Mouse (Mus musculus): Measurements from ENCODE around the gene Gm17490. TPM values are rescaled to one million over a fixed set of nuclear protein-coding genes. Genes with fewer than 3 reads are reported as not detected.

The Gm17490 gene
- polyA plus RNA-seq, 1 experiment from 2014 or later, result not detected

- no peak overlapping the region for H3K4me2 ChIP-seq
- H3K9me3 ChIP-seq (replicated peaks; ENCODE audit: control insufficient read depth, low read length), result no peaks in the 10 kb centered on the region
- H3K4me3 ChIP-seq (ENCODE audit: low read depth, low read length), result no peak overlapping the region
- no peak for ATAC-seq (replicated peaks; ENCODE audit: insufficient number of reproducible peaks, low FRiP score, low TSS enrichment)
- H3K9ac ChIP-seq (ENCODE audit: low read depth, low read length), result no peak overlapping the region
- no peaks in the 10 kb centered on the region for H3K36me3 ChIP-seq (ENCODE audit: control insufficient read depth, insufficient read depth, low read length)
- H3K4me1 ChIP-seq (ENCODE audit: control insufficient read depth, insufficient read depth, low read length), result no peaks in the 10 kb centered on the region
- 84% methylated on average over 2 of the region's 2 CpGs for WGBS (ENCODE audit: insufficient replicate concordance)
- no peaks in the 10 kb centered on the region for H3K27me3 ChIP-seq (ENCODE audit: control insufficient read depth, insufficient read depth, low read length)
- no peak overlapping the region for H3K27ac ChIP-seq (ENCODE audit: low read depth, low read length)
These were observed 31.5 kb upstream of the Gm17490 start for GRCm38 (mm10) chr2:11657581-11657980.

- no peak for ATAC-seq (replicated peaks; ENCODE audit: insufficient number of reproducible peaks, low FRiP score, low TSS enrichment)
- no peaks in the 10 kb centered on the region for H3K9me3 ChIP-seq (replicated peaks; ENCODE audit: control insufficient read depth, low read length)
- no peaks in the 10 kb centered on the region for H3K4me1 ChIP-seq (ENCODE audit: control insufficient read depth, insufficient read depth, low read length)
- H3K36me3 ChIP-seq (ENCODE audit: control insufficient read depth, insufficient read depth, low read length), result no peaks in the 10 kb centered on the region
- no peak overlapping the region for H3K9ac ChIP-seq (ENCODE audit: low read depth, low read length)
- 50% methylated on average over 9 of the region's 9 CpGs for WGBS (ENCODE audit: insufficient replicate concordance)
- no peak overlapping the region for H3K27ac ChIP-seq (ENCODE audit: low read depth, low read length)
- no peaks in the 10 kb centered on the region for H3K27me3 ChIP-seq (ENCODE audit: control insufficient read depth, insufficient read depth, low read length)
- H3K4me2 ChIP-seq, result no peak overlapping the region
- no peak overlapping the region for H3K4me3 ChIP-seq (ENCODE audit: low read depth, low read length)
These were observed 29.2 kb upstream of the Gm17490 start for GRCm38 (mm10) chr2:11654990-11655931.

- WGBS (ENCODE audit: insufficient replicate concordance), result 75% methylated on average over 5 of the region's 5 CpGs
- ATAC-seq (replicated peaks; ENCODE audit: insufficient number of reproducible peaks, low FRiP score, low TSS enrichment), result no peak
- H3K27me3 ChIP-seq (ENCODE audit: control insufficient read depth, insufficient read depth, low read length), result no peaks in the 10 kb centered on the region
- H3K4me2 ChIP-seq, result no peak overlapping the region
- no peaks in the 10 kb centered on the region for H3K9me3 ChIP-seq (replicated peaks; ENCODE audit: control insufficient read depth, low read length)
- no peak overlapping the region for H3K9ac ChIP-seq (ENCODE audit: low read depth, low read length)
- no peaks in the 10 kb centered on the region for H3K36me3 ChIP-seq (ENCODE audit: control insufficient read depth, insufficient read depth, low read length)
- H3K4me1 ChIP-seq (ENCODE audit: control insufficient read depth, insufficient read depth, low read length), result no peaks in the 10 kb centered on the region
- H3K27ac ChIP-seq (ENCODE audit: low read depth, low read length), result no peak overlapping the region
- H3K4me3 ChIP-seq (ENCODE audit: low read depth, low read length), result no peak overlapping the region
These were observed 27.7 kb upstream of the Gm17490 start for GRCm38 (mm10) chr2:11653780-11654179.

GRCm38 (mm10) chr2:11653330-11653729 lies 27.3 kb upstream of the Gm17490 start:
- Histone ChIP-seq H3K27ac (ENCODE audit: low read depth, low read length) (no peak overlapping the region), H3K36me3 (ENCODE audit: control insufficient read depth, insufficient read depth, low read length) (no peaks in the 10 kb centered on the region), H3K4me2 (no peak overlapping the region), H3K4me3 (ENCODE audit: low read depth, low read length) (no peak overlapping the region), H3K9ac (ENCODE audit: low read depth, low read length) (no peak overlapping the region), H3K4me1 (ENCODE audit: control insufficient read depth, insufficient read depth, low read length) (no peaks in the 10 kb centered on the region), H3K9me3 (replicated peaks; ENCODE audit: control insufficient read depth, low read length) (no peaks in the 10 kb centered on the region), H3K27me3 (ENCODE audit: control insufficient read depth, insufficient read depth, low read length) (no peaks in the 10 kb centered on the region)
- 29% methylated on average over 6 of the region's 6 CpGs for WGBS (ENCODE audit: insufficient replicate concordance)
- ATAC-seq (replicated peaks; ENCODE audit: insufficient number of reproducible peaks, low FRiP score, low TSS enrichment), result no peak

GRCm38 (mm10) chr2:11652780-11653179 lies 26.7 kb upstream of the Gm17490 start:
- Histone ChIP-seq H3K4me3 (ENCODE audit: low read depth, low read length) (no peak overlapping the region), H3K4me1 (ENCODE audit: control insufficient read depth, insufficient read depth, low read length) (no peaks in the 10 kb centered on the region), H3K9me3 (replicated peaks; ENCODE audit: control insufficient read depth, low read length) (no peaks in the 10 kb centered on the region), H3K9ac (ENCODE audit: low read depth, low read length) (no peak overlapping the region), H3K4me2 (no peak overlapping the region), H3K27ac (ENCODE audit: low read depth, low read length) (no peak overlapping the region), H3K36me3 (ENCODE audit: control insufficient read depth, insufficient read depth, low read length) (no peaks in the 10 kb centered on the region), H3K27me3 (ENCODE audit: control insufficient read depth, insufficient read depth, low read length) (no peaks in the 10 kb centered on the region)
- 35% methylated on average over 2 of the region's 2 CpGs for WGBS (ENCODE audit: insufficient replicate concordance)
- ATAC-seq (replicated peaks; ENCODE audit: insufficient number of reproducible peaks, low FRiP score, low TSS enrichment), result no peak

GRCm38 (mm10) chr2:11652196-11652595 lies 26.1 kb upstream of the Gm17490 start:
- no peak for ATAC-seq (replicated peaks; ENCODE audit: insufficient number of reproducible peaks, low FRiP score, low TSS enrichment)
- Histone ChIP-seq H3K4me1 (ENCODE audit: control insufficient read depth, insufficient read depth, low read length) (no peaks in the 10 kb centered on the region), H3K27me3 (ENCODE audit: control insufficient read depth, insufficient read depth, low read length) (no peaks in the 10 kb centered on the region), H3K9ac (ENCODE audit: low read depth, low read length) (no peak overlapping the region), H3K4me2 (no peak overlapping the region), H3K4me3 (ENCODE audit: low read depth, low read length) (no peak overlapping the region), H3K27ac (ENCODE audit: low read depth, low read length) (no peak overlapping the region), H3K9me3 (replicated peaks; ENCODE audit: control insufficient read depth, low read length) (no peaks in the 10 kb centered on the region), H3K36me3 (ENCODE audit: control insufficient read depth, insufficient read depth, low read length) (no peaks in the 10 kb centered on the region)
- WGBS (ENCODE audit: insufficient replicate concordance), result 74% methylated on average over 3 of the region's 3 CpGs

GRCm38 (mm10) chr2:11651476-11651875 lies 25.4 kb upstream of the Gm17490 start:
- ATAC-seq (replicated peaks; ENCODE audit: insufficient number of reproducible peaks, low FRiP score, low TSS enrichment), result no peak
- no peak overlapping the region for H3K9ac ChIP-seq (ENCODE audit: low read depth, low read length)
- H3K27ac ChIP-seq (ENCODE audit: low read depth, low read length), result no peak overlapping the region
- WGBS (ENCODE audit: insufficient replicate concordance), result 38% methylated on average over 3 of the region's 3 CpGs
- H3K36me3 ChIP-seq (ENCODE audit: control insufficient read depth, insufficient read depth, low read length), result no peaks in the 10 kb centered on the region
- H3K4me1 ChIP-seq (ENCODE audit: control insufficient read depth, insufficient read depth, low read length), result no peaks in the 10 kb centered on the region
- H3K4me2 ChIP-seq, result no peak overlapping the region
- H3K27me3 ChIP-seq (ENCODE audit: control insufficient read depth, insufficient read depth, low read length), result no peaks in the 10 kb centered on the region
- no peak overlapping the region for H3K4me3 ChIP-seq (ENCODE audit: low read depth, low read length)
- H3K9me3 ChIP-seq (replicated peaks; ENCODE audit: control insufficient read depth, low read length), result no peaks in the 10 kb centered on the region

- Histone ChIP-seq H3K4me2 (no peak overlapping the region), H3K9ac (ENCODE audit: low read depth, low read length) (no peak overlapping the region), H3K27ac (ENCODE audit: low read depth, low read length) (no peak overlapping the region), H3K4me3 (ENCODE audit: low read depth, low read length) (no peak overlapping the region), H3K36me3 (ENCODE audit: control insufficient read depth, insufficient read depth, low read length) (no peaks in the 10 kb centered on the region), H3K27me3 (ENCODE audit: control insufficient read depth, insufficient read depth, low read length) (no peaks in the 10 kb centered on the region), H3K4me1 (ENCODE audit: control insufficient read depth, insufficient read depth, low read length) (no peaks in the 10 kb centered on the region), H3K9me3 (replicated peaks; ENCODE audit: control insufficient read depth, low read length) (no peaks in the 10 kb centered on the region)
- no peak for ATAC-seq (replicated peaks; ENCODE audit: insufficient number of reproducible peaks, low FRiP score, low TSS enrichment)
- 84% methylated on average over 2 of the region's 2 CpGs for WGBS (ENCODE audit: insufficient replicate concordance)
These were observed 19.2 kb upstream of the Gm17490 start for GRCm38 (mm10) chr2:11645297-11645696.

- no peak for ATAC-seq (replicated peaks; ENCODE audit: insufficient number of reproducible peaks, low FRiP score, low TSS enrichment)
These were observed 18.0 kb upstream of the Gm17490 start for GRCm38 (mm10) chr2:11644057-11644456.

More at GRCm38 (mm10) chr2:11644057-11644456, 18.0 kb upstream of the Gm17490 start:
- no peak overlapping the region for H3K4me2 ChIP-seq
- no peaks in the 10 kb centered on the region for H3K9me3 ChIP-seq (replicated peaks; ENCODE audit: control insufficient read depth, low read length)
- H3K4me1 ChIP-seq (ENCODE audit: control insufficient read depth, insufficient read depth, low read length), result no peaks in the 10 kb centered on the region
- no peaks in the 10 kb centered on the region for H3K36me3 ChIP-seq (ENCODE audit: control insufficient read depth, insufficient read depth, low read length)
- 84% methylated on average over 1 of the region's 1 CpGs for WGBS (ENCODE audit: insufficient replicate concordance)
- no peak overlapping the region for H3K9ac ChIP-seq (ENCODE audit: low read depth, low read length)
- H3K27me3 ChIP-seq (ENCODE audit: control insufficient read depth, insufficient read depth, low read length), result no peaks in the 10 kb centered on the region
- H3K4me3 ChIP-seq (ENCODE audit: low read depth, low read length), result no peak overlapping the region
- no peak overlapping the region for H3K27ac ChIP-seq (ENCODE audit: low read depth, low read length)

All from heart, embryonic 11.5 days (tissue).